Mouse (Mus musculus) brown adipose tissue, adult 24 weeks (tissue): Measurements from ENCODE around the gene Pop5. TPM values are rescaled to one million over a fixed set of nuclear protein-coding genes. Genes with fewer than 3 reads are reported as not detected.

Experiments used
- H3K27ac ChIP-seq: fragments of 200-500 bp; replicated peaks from 2 replicates; pipeline ENCODE4 v1.5.1; 2012; ENCODE audit warnings: low read depth, mild to moderate bottlenecking, low read length
- H3K4me1 ChIP-seq: fragments of 200-500 bp; 2 replicates; pipeline ENCODE4 v1.6.1; 2012; ENCODE audit warnings: low read length, mixed read lengths; ENCODE audit not compliant: control insufficient read depth, insufficient read depth, insufficient read length
- H3K4me3 ChIP-seq: fragments of 200-500 bp; 2 replicates; pipeline ENCODE4 v1.5.1; 2012; ENCODE audit warnings: low read depth, mild to moderate bottlenecking, low read length, moderate library complexity; ENCODE audit not compliant: insufficient read depth
- polyA plus RNA-seq: library from polyadenylated mRNA; stranded (reverse); fragments of >200 nt; gene quantifications from 2 replicates; pipeline ENCODE4 v1.2.4, GENCODE M21; 2012; ENCODE audit not compliant: missing spikeins, insufficient read depth, insufficient read length

Pop5 gene
- polyA plus RNA-seq, 1 experiment, result 188 TPM

GRCm38 (mm10) chr5:115266787-115267468 lies 31.3 kb downstream of the Pop5 start:
- H3K4me3 ChIP-seq, result no peak overlapping the region
- H3K27ac ChIP-seq, result peak overlapping the region; percentile 29
- peaks cover 25% of the 10 kb centered on the region for H3K4me1 ChIP-seq

GRCm38 (mm10) chr5:115267469-115268045 lies 31.9 kb downstream of the Pop5 start:
- peak overlapping the region; percentile 27 for H3K27ac ChIP-seq
- H3K4me1 ChIP-seq, result peaks cover 25% of the 10 kb centered on the region
- H3K4me3 ChIP-seq, result no peak overlapping the region

- Histone ChIP-seq H3K4me1 (peaks cover 25% of the 10 kb centered on the region), H3K4me3 (no peak overlapping the region), H3K27ac (peak overlapping the region; percentile 74)
Observed at GRCm38 (mm10) chr5:115268266-115268665, 32.6 kb downstream of the Pop5 start.

GRCm38 (mm10) chr5:115269969-115270368 lies 34.3 kb downstream of the Pop5 start:
- no peak overlapping the region for H3K4me3 ChIP-seq
- H3K27ac ChIP-seq, result no peak overlapping the region
- H3K4me1 ChIP-seq, result peaks cover 21% of the 10 kb centered on the region

GRCm38 (mm10) chr5:115271931-115272811 lies 36.5 kb downstream of the Pop5 start:
- Histone ChIP-seq H3K27ac (peak overlapping the region; percentile 69), H3K4me1 (peaks cover 17% of the 10 kb centered on the region), H3K4me3 (peak overlapping the region; percentile 86)

GRCm38 (mm10) chr5:115272812-115273548 lies 37.3 kb downstream of the Pop5 start, which contains the start of gene Rnf10:
Gene Rnf10 (minus strand): TSS chr5:115272898.
- peaks cover 13% of the 10 kb centered on the region for H3K4me1 ChIP-seq
- H3K4me3 ChIP-seq, result peak within 1 kb of the TSS; percentile 86
- H3K27ac ChIP-seq, result peak within 1 kb of the TSS; percentile 69

GRCm38 (mm10) chr5:115273549-115274135 lies 38.0 kb downstream of the Pop5 start:
- Histone ChIP-seq H3K27ac (no peak overlapping the region), H3K4me3 (no peak overlapping the region), H3K4me1 (peaks cover 13% of the 10 kb centered on the region)

- Histone ChIP-seq H3K4me3 (no peak overlapping the region), H3K4me1 (peaks cover 9% of the 10 kb centered on the region), H3K27ac (no peak overlapping the region)
Observed at GRCm38 (mm10) chr5:115274353-115274752, 38.7 kb downstream of the Pop5 start.

GRCm38 (mm10) chr5:115274771-115275170 lies 39.1 kb downstream of the Pop5 start:
- no peak overlapping the region for H3K4me3 ChIP-seq
- no peak overlapping the region for H3K27ac ChIP-seq
- peaks cover 5% of the 10 kb centered on the region for H3K4me1 ChIP-seq

GRCm38 (mm10) chr5:115275998-115276397 lies 40.4 kb downstream of the Pop5 start:
- no peak overlapping the region for H3K4me3 ChIP-seq
- peaks cover under 1% of the 10 kb centered on the region; the same call in 1 of the 2 replicates for H3K4me1 ChIP-seq

GRCm38 (mm10) chr5:115278053-115278452 lies 42.4 kb downstream of the Pop5 start:
- no peaks in the 10 kb centered on the region for H3K4me1 ChIP-seq
- no peak overlapping the region for H3K4me3 ChIP-seq

More at GRCm38 (mm10) chr5:115275998-115276397, 40.4 kb downstream of the Pop5 start:
- no peak overlapping the region for H3K27ac ChIP-seq

GRCm38 (mm10) chr5:115278785-115279184 lies 43.1 kb downstream of the Pop5 start:
- Histone ChIP-seq H3K4me3 (no peak overlapping the region), H3K27ac (no peak overlapping the region)

More at GRCm38 (mm10) chr5:115278053-115278452, 42.4 kb downstream of the Pop5 start:
- H3K27ac ChIP-seq, result no peak overlapping the region

GRCm38 (mm10) chr5:115279226-115280049 lies 43.8 kb downstream of the Pop5 start, which contains the start of gene Coq5:
Gene Coq5 (plus strand): TSS chr5:115279666.
- H3K27ac ChIP-seq, result peak within 1 kb of the TSS; percentile 90
- no peaks in the 10 kb centered on the region for H3K4me1 ChIP-seq

More at GRCm38 (mm10) chr5:115278785-115279184, 43.1 kb downstream of the Pop5 start:
- no peaks in the 10 kb centered on the region for H3K4me1 ChIP-seq

More at GRCm38 (mm10) chr5:115279226-115280049, 43.8 kb downstream of the Pop5 start, which contains the start of gene Coq5:
- H3K4me3 ChIP-seq, result peak within 1 kb of the TSS; percentile 90
